Mouse (Mus musculus) limb, embryonic 13.5 days (tissue): ENCODE data around the gene Src. TPM values are rescaled to one million over a fixed set of nuclear protein-coding genes. Genes with fewer than 3 reads are reported as not detected.
A peak's percentile ranks its signal among the peaks of the same experiment; 100 is the strongest.

Source experiments
- ATAC-seq: fragments of 200-750 bp; cut with Nextera tagmentation; 2 replicates; pipeline ENCODE4 v1.8.0; 2017; ENCODE audit warnings: low read depth, moderate number of reproducible peaks, moderate TSS enrichment; ENCODE audit not compliant: low FRiP score
- H3K27ac ChIP-seq: fragments of 300-500 bp; sonication (generic); 2 replicates; pipeline ENCODE4 v1.5.1; 2015; ENCODE audit warnings: inconsistent platforms, mild to moderate bottlenecking, moderate library complexity
- H3K27me3 ChIP-seq: fragments of 300-500 bp; sonication (generic); 2 replicates; pipeline ENCODE4 v1.6.1; 2015; ENCODE audit warnings: mild to moderate bottlenecking, inconsistent platforms
- H3K36me3 ChIP-seq: fragments of 300-500 bp; sonication (generic); 2 replicates; pipeline ENCODE4 v1.6.1; 2015; ENCODE audit warnings: inconsistent platforms, mild to moderate bottlenecking, moderate library complexity
- H3K4me1 ChIP-seq: fragments of 300-500 bp; sonication (generic); 2 replicates; pipeline ENCODE4 v1.6.1; 2015; ENCODE audit warnings: inconsistent platforms
- H3K4me2 ChIP-seq: fragments of 300-500 bp; sonication (generic); replicated peaks from 2 replicates; pipeline ENCODE4 v1.6.1; 2015; ENCODE audit warnings: inconsistent platforms, mild to moderate bottlenecking, moderate library complexity
- H3K4me3 ChIP-seq: fragments of 300-500 bp; sonication (generic); 2 replicates; pipeline ENCODE4 v1.5.1; 2015; ENCODE audit warnings: moderate library complexity, mild to moderate bottlenecking, inconsistent platforms
- H3K9ac ChIP-seq: fragments of 300-500 bp; sonication (generic); 2 replicates; pipeline ENCODE4 v1.6.1; 2015; ENCODE audit warnings: mild to moderate bottlenecking, inconsistent platforms
- H3K9me3 ChIP-seq: fragments of 300-500 bp; sonication (generic); 2 replicates; pipeline ENCODE4 v1.6.1; 2016; ENCODE audit warnings: inconsistent platforms
- WGBS: fragments of 180-500 bp; shearing (Covaris S2); methylation state at CpG from one replicate; pipeline ENCODE4 v1.1.7; 2015; 5-methylcytosine and 5-hydroxymethylcytosine counted together
- polyA plus RNA-seq: library from polyadenylated mRNA; unstranded; fragments of >200 nt; fragmentation: Nextera tagmentation; extraction: Ambion mirVana; gene quantifications from 2 replicates; pipeline ENCODE4 v1.2.1, GENCODE M21; 2015

Gene Src
- polyA plus RNA-seq, 1 experiment from 2014 or later = 22.4 TPM

GRCm38 (mm10) chr2:157418609-157419071 lies 396 bp downstream of the Src start:
- Histone ChIP-seq H3K4me3 (no peak overlapping the region), H3K36me3 (no peaks in the 10 kb centered on the region), H3K27ac (no peak overlapping the region), H3K4me1 (peaks cover 27% of the 10 kb centered on the region), H3K9ac (no peak overlapping the region), H3K4me2 (no peak overlapping the region), H3K9me3 (no peaks in the 10 kb centered on the region), H3K27me3 (no peaks in the 10 kb centered on the region)
- ATAC-seq = no peak
- under 1% methylated on average over 7 of the region's 7 CpGs for WGBS

GRCm38 (mm10) chr2:157419506-157419905 lies 1.3 kb downstream of the Src start:
- ATAC-seq = no peak
- no peaks in the 10 kb centered on the region for H3K36me3 ChIP-seq
- no peak overlapping the region for H3K9ac ChIP-seq
- peaks cover 28% of the 10 kb centered on the region for H3K4me1 ChIP-seq
- no peak overlapping the region for H3K4me2 ChIP-seq
- H3K4me3 ChIP-seq = no peak overlapping the region
- no peaks in the 10 kb centered on the region for H3K9me3 ChIP-seq
- no peak overlapping the region for H3K27ac ChIP-seq
- no peaks in the 10 kb centered on the region for H3K27me3 ChIP-seq

GRCm38 (mm10) chr2:157420404-157420803 lies 2.2 kb downstream of the Src start:
- H3K9ac ChIP-seq = no peak overlapping the region

GRCm38 (mm10) chr2:157422062-157422655 lies 3.9 kb downstream of the Src start:
- Histone ChIP-seq H3K36me3 (no peaks in the 10 kb centered on the region; the same call in 1 of the 2 replicates), H3K4me3 (no peak overlapping the region), H3K4me1 (peaks cover 53% of the 10 kb centered on the region), H3K9ac (no peak overlapping the region), H3K27me3 (no peaks in the 10 kb centered on the region), H3K4me2 (no peak overlapping the region), H3K27ac (peak overlapping the region; percentile 65; the same call in 1 of the 2 replicates), H3K9me3 (no peaks in the 10 kb centered on the region)
- ATAC-seq = no peak
- WGBS = 67% methylated on average over 11 of the region's 11 CpGs

More at GRCm38 (mm10) chr2:157420404-157420803, 2.2 kb downstream of the Src start:
- no peaks in the 10 kb centered on the region for H3K36me3 ChIP-seq
- no peak overlapping the region for H3K4me2 ChIP-seq
- 83% methylated on average over 4 of the region's 4 CpGs for WGBS
- no peak for ATAC-seq
- H3K4me1 ChIP-seq = peaks cover 35% of the 10 kb centered on the region
- H3K27ac ChIP-seq = no peak overlapping the region
- H3K4me3 ChIP-seq = no peak overlapping the region
- H3K9me3 ChIP-seq = no peaks in the 10 kb centered on the region
- H3K27me3 ChIP-seq = no peaks in the 10 kb centered on the region

GRCm38 (mm10) chr2:157422854-157423705 lies 4.8 kb downstream of the Src start:
- 40% methylated on average over 11 of the region's 11 CpGs for WGBS
- ATAC-seq = no peak
- Histone ChIP-seq H3K9ac (peak overlapping the region; percentile 99), H3K4me2 (peak overlapping the region; percentile 86), H3K27me3 (no peaks in the 10 kb centered on the region), H3K27ac (peak overlapping the region; percentile 65; the same call in 1 of the 2 replicates), H3K9me3 (no peaks in the 10 kb centered on the region), H3K4me3 (peak overlapping the region; percentile 84), H3K36me3 (peaks cover 5% of the 10 kb centered on the region), H3K4me1 (peaks cover 61% of the 10 kb centered on the region)

- H3K36me3 ChIP-seq = peaks cover 11% of the 10 kb centered on the region
- no peak for ATAC-seq
These were observed 5.5 kb downstream of the Src start for GRCm38 (mm10) chr2:157423706-157424125.

GRCm38 (mm10) chr2:157424126-157424903 lies 6.1 kb downstream of the Src start:
- Histone ChIP-seq H3K4me1 (peaks cover 65% of the 10 kb centered on the region), H3K36me3 (peaks cover 17% of the 10 kb centered on the region), H3K9me3 (no peaks in the 10 kb centered on the region), H3K4me3 (peak overlapping the region; percentile 84), H3K27me3 (no peaks in the 10 kb centered on the region), H3K4me2 (peak overlapping the region; percentile 86), H3K27ac (peak overlapping the region; percentile 94), H3K9ac (peak overlapping the region; percentile 99)
- ATAC-seq = no peak
- WGBS = under 1% methylated on average over 60 of the region's 98 CpGs

More at GRCm38 (mm10) chr2:157423706-157424125, 5.5 kb downstream of the Src start:
- Histone ChIP-seq H3K4me3 (peak overlapping the region; percentile 84), H3K9ac (peak overlapping the region; percentile 99), H3K27ac (peak overlapping the region; percentile 94), H3K4me1 (peaks cover 61% of the 10 kb centered on the region), H3K4me2 (peak overlapping the region; percentile 86), H3K9me3 (no peaks in the 10 kb centered on the region), H3K27me3 (no peaks in the 10 kb centered on the region)
- WGBS = 13% methylated on average over 15 of the region's 21 CpGs

GRCm38 (mm10) chr2:157424904-157425642 lies 6.8 kb downstream of the Src start:
- H3K9ac ChIP-seq = peak overlapping the region; percentile 99
- H3K9me3 ChIP-seq = no peaks in the 10 kb centered on the region
- H3K4me2 ChIP-seq = peak overlapping the region; percentile 86
- peak; percentile 22; the same call in 1 of the 2 replicates for ATAC-seq
- peak overlapping the region; percentile 84 for H3K4me3 ChIP-seq
- peaks cover 25% of the 10 kb centered on the region for H3K36me3 ChIP-seq
- WGBS = 47% methylated on average over 16 of the region's 16 CpGs
- peaks cover 72% of the 10 kb centered on the region for H3K4me1 ChIP-seq
- H3K27me3 ChIP-seq = no peaks in the 10 kb centered on the region
- peak overlapping the region; percentile 94 for H3K27ac ChIP-seq

- 76% methylated on average over 6 of the region's 6 CpGs for WGBS
- Histone ChIP-seq H3K9me3 (no peaks in the 10 kb centered on the region), H3K4me1 (peaks cover 78% of the 10 kb centered on the region), H3K4me3 (peak overlapping the region; percentile 84), H3K9ac (peak overlapping the region; percentile 99), H3K27ac (no peak overlapping the region), H3K36me3 (peaks cover 30% of the 10 kb centered on the region), H3K27me3 (no peaks in the 10 kb centered on the region), H3K4me2 (peak overlapping the region; percentile 86)
- no peak for ATAC-seq
These were observed 7.4 kb downstream of the Src start for GRCm38 (mm10) chr2:157425643-157425988.

- Histone ChIP-seq H3K36me3 (peaks cover 33% of the 10 kb centered on the region), H3K4me1 (peaks cover 83% of the 10 kb centered on the region), H3K4me3 (no peak overlapping the region), H3K27me3 (no peaks in the 10 kb centered on the region), H3K4me2 (peak overlapping the region; percentile 19; the same call in 1 of the 2 replicates), H3K27ac (peak overlapping the region; percentile 28; the same call in 1 of the 2 replicates), H3K9me3 (no peaks in the 10 kb centered on the region), H3K9ac (no peak overlapping the region)
- WGBS = 87% methylated on average over 6 of the region's 6 CpGs
- no peak for ATAC-seq
These were observed 7.9 kb downstream of the Src start for GRCm38 (mm10) chr2:157426171-157426570.

GRCm38 (mm10) chr2:157427164-157427563 lies 8.9 kb downstream of the Src start:
- Histone ChIP-seq H3K27ac (peak overlapping the region; percentile 6; the same call in 1 of the 2 replicates), H3K4me1 (peaks cover 91% of the 10 kb centered on the region), H3K36me3 (peaks cover 40% of the 10 kb centered on the region), H3K9ac (0 out of 2 replicates have a peak overlapping the region, but pooled peaks have one; percentile 2), H3K4me3 (no peak overlapping the region), H3K9me3 (no peaks in the 10 kb centered on the region), H3K4me2 (no peak overlapping the region), H3K27me3 (no peaks in the 10 kb centered on the region)
- ATAC-seq = no peak
- WGBS = 85% methylated on average over 5 of the region's 5 CpGs
